Mouse (Mus musculus): ENCODE measurements at regions not wholly inside any gene's neighbourhood (a gene's known extent, or its start where the extent isn't known, plus 50 kb on each side); places are given as distances from the start of the nearest gene placed in this dataset.

GRCm38 (mm10) chr12:21481644-21482043 is 64.2 kb upstream of the Ywhaq start:
- no peak for TF ChIP-seq POLR2A (IDR thresholded peaks at IDR 0.05; ENCODE audit: control insufficient read depth, low read depth, low read length)
- no peak for TF ChIP-seq CTCF (IDR thresholded peaks at IDR 0.05; ENCODE audit: control insufficient read depth, insufficient read depth, insufficient replicate concordance, low read depth, low read length)

All from testis, adult 2 months (tissue).